Mouse (Mus musculus) embryonic facial prominence, embryonic 14.5 days (tissue): Measurements from ENCODE around the gene Map3k6. TPM values are rescaled to one million over a fixed set of nuclear protein-coding genes. Genes with fewer than 3 reads are reported as not detected.
A peak's percentile ranks its signal among the peaks of the same experiment; 100 is the strongest.

Source experiments
- ATAC-seq: fragments of 200-750 bp; cut with Nextera tagmentation; 2 replicates; pipeline ENCODE4 v1.8.0; 2017; ENCODE audit warnings: low read depth, moderate number of reproducible peaks, moderate TSS enrichment
- DNase-seq: peaks from one replicate; pipeline ENCODE4 v3.0.0-alpha.2; 2015; ENCODE audit warnings: low spot score
- H3K27ac ChIP-seq: fragments of 300-500 bp; sonication (generic); replicated peaks from 2 replicates; pipeline ENCODE4 v1.5.1; 2014; ENCODE audit warnings: low read depth, mild to moderate bottlenecking, low read length, moderate library complexity
- H3K27me3 ChIP-seq: fragments of 300-500 bp; sonication (generic); replicated peaks from 2 replicates; pipeline ENCODE4 v1.6.1; 2014; ENCODE audit warnings: low read length; ENCODE audit not compliant: control insufficient read depth, insufficient read depth
- H3K36me3 ChIP-seq: fragments of 300-500 bp; sonication (generic); 2 replicates; pipeline ENCODE4 v1.6.1; 2014; ENCODE audit warnings: low read length, mixed read lengths; ENCODE audit not compliant: control insufficient read depth, insufficient read depth
- H3K4me1 ChIP-seq: fragments of 300-500 bp; sonication (generic); 2 replicates; pipeline ENCODE4 v1.6.1; 2014; ENCODE audit warnings: antibody characterized with exemption, low read length; ENCODE audit not compliant: control insufficient read depth, insufficient read depth
- H3K4me2 ChIP-seq: fragments of 300-500 bp; sonication (generic); 2 replicates; pipeline ENCODE4 v1.6.1; 2014; ENCODE audit warnings: low read depth, mild to moderate bottlenecking, low read length, moderate library complexity, mixed read lengths
- H3K4me3 ChIP-seq: fragments of 300-500 bp; sonication (generic); 2 replicates; pipeline ENCODE4 v1.5.1; 2014; ENCODE audit warnings: low read depth, mild to moderate bottlenecking, low read length
- H3K9ac ChIP-seq: fragments of 300-500 bp; sonication (generic); 2 replicates; pipeline ENCODE4 v1.6.1; 2014; ENCODE audit warnings: low read depth, mild to moderate bottlenecking, low read length, moderate library complexity, mixed read lengths
- H3K9me3 ChIP-seq: fragments of 300-500 bp; sonication (generic); 2 replicates; pipeline ENCODE4 v1.6.1; 2016; ENCODE audit warnings: low read length; ENCODE audit not compliant: control insufficient read depth
- WGBS: fragments of 180-500 bp; shearing (Covaris S2); extraction: QIAGEN DNeasy Blood & Tissue Kit; methylation state at CpG from one replicate; pipeline ENCODE4 v1.1.7; 2014; 5-methylcytosine and 5-hydroxymethylcytosine counted together
- polyA plus RNA-seq: library from polyadenylated mRNA; unstranded; fragments of >200 nt; fragmentation: Nextera tagmentation; extraction: Ambion mirVana; gene quantifications from 2 replicates; pipeline ENCODE4 v1.2.1, GENCODE M21; 2014

Map3k6 gene
- 6.0 and 7.9 TPM in 2 replicates for polyA plus RNA-seq

DNA sequence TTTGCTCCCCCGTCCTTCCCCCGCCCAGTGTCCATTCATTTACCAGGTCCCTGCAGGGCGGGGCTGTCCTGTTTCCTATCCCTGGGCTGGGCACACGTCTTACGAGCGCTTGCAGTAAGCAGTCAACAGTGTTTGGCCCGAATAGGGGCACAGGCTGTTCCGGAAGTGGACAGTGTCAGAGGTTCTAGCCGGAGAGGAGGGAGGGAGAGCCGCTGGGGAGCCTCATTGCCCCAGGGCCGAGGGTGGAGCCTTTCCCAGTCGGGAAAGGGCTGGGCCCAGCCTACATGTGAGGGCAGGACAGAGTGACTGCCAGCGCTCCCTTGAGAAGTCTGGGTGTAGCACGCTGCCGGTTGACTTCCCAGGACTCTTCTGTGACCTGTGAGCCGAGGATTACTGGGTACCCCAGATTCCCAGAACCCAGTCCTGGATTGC lies at the start of gene Map3k6:
Gene Map3k6, plus strand, starts transcription at position 329 of the 432 bp plus-strand sequence.
- peak; percentile 43 for DNase-seq
- ATAC-seq: peak; percentile 24; the same call in 1 of the 2 replicates
- H3K4me2 ChIP-seq: peak within 1 kb of the TSS; percentile 94

DNA sequence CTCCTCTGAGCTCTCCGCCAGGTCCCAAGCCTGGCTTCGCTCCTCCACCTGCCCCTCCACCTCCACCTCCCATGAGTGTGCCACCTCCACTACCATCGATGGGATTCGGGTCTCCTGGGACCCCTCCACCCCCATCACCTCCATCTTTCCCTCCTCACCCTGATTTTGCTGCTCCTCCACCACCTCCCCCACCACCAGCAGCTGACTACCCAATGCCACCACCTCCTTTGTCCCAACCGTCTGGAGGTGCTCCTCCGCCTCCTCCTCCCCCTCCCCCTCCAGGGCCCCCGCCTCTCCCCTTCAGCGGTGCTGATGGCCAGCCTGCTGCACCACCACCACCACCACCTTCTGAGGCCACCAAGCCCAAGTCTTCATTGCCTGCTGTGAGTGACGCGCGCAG lies 46.1 kb upstream of the Map3k6 start:
- Histone ChIP-seq H3K4me1 (peaks cover 30% of the 10 kb centered on the region), H3K27me3 (no peaks in the 10 kb centered on the region), H3K4me3 (no peak overlapping the region), H3K27ac (no peak overlapping the region), H3K4me2 (no peak overlapping the region), H3K9me3 (no peaks in the 10 kb centered on the region), H3K9ac (no peak overlapping the region), H3K36me3 (peaks cover 78% of the 10 kb centered on the region)
- DNase-seq: no peak
- ATAC-seq: no peak
- WGBS: 84% methylated on average over 11 of the region's 11 CpGs

More for the DNA sequence above, at the start of gene Map3k6:
- peaks cover 10% of the 10 kb centered on the region for H3K4me1 ChIP-seq
- H3K36me3 ChIP-seq: no peaks in the 10 kb centered on the region
- H3K4me3 ChIP-seq: peak within 1 kb of the TSS; percentile 66
- peak within 1 kb of the TSS; percentile 79 for H3K9ac ChIP-seq
- peak within 1 kb of the TSS; percentile 67; the same call in 1 of the 2 replicates for H3K27ac ChIP-seq
- H3K27me3 ChIP-seq: peaks cover 29% of the 10 kb centered on the region
- 9% methylated on average over 16 of the region's 16 CpGs for WGBS
- H3K9me3 ChIP-seq: no peaks in the 10 kb centered on the region

DNA sequence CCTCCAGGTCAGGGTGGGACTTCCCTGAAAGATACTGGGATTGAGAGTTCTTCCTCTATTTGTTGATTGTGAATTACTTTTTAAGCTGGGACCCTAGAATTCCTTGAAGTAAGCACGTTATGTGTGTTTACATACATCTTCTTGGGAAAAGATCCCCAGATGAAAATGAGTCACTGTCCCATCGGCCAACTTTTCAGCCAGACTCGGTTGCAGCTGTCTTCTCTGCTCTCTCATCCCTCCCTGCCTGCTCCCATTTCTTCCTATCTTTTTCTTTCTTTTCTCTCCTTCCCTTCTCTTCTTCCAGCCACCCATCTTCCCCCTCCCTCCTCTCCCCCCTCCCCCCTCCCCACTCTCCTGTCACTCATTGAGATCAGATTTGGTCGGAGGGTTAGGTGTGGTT lies 45.6 kb upstream of the Map3k6 start:
- Histone ChIP-seq H3K27me3 (no peaks in the 10 kb centered on the region), H3K9ac (no peak overlapping the region), H3K27ac (no peak overlapping the region), H3K9me3 (no peaks in the 10 kb centered on the region), H3K4me3 (no peak overlapping the region), H3K36me3 (peaks cover 72% of the 10 kb centered on the region), H3K4me2 (no peak overlapping the region), H3K4me1 (peaks cover 36% of the 10 kb centered on the region)
- ATAC-seq (no peak), DNase-seq (no peak)
- WGBS: 60% methylated on average over 4 of the region's 4 CpGs

DNA sequence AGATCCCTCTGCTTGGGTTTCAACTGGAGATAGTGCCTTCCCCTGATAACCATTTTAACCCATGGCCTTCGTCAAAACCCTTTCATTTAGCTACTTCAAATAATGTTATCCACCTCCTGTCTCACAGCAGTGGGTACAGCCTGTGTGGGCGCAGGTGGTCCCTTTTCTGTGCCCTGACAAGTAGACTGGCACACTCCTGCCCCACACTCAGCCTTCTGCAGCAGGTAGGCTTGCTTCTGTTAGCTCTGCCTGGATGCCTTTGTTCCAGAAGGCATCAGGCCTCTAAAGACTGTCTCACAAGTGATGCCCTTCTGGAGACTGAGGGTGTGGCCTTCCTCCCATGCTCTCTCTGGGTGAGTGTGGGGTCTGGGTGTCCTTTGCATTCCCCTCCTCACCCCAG lies 44.5 kb upstream of the Map3k6 start:
- peaks cover 61% of the 10 kb centered on the region for H3K36me3 ChIP-seq
- H3K4me2 ChIP-seq: no peak overlapping the region
- 93% methylated on average over 2 of the region's 2 CpGs for WGBS
- 0 out of 2 replicates have a peak overlapping the region, but pooled peaks have one; percentile 77 for H3K27ac ChIP-seq
- peaks cover 46% of the 10 kb centered on the region for H3K4me1 ChIP-seq
- DNase-seq (no peak), ATAC-seq (no peak)
- H3K9me3 ChIP-seq: no peaks in the 10 kb centered on the region
- H3K4me3 ChIP-seq: no peak overlapping the region
- no peak overlapping the region for H3K9ac ChIP-seq
- no peaks in the 10 kb centered on the region for H3K27me3 ChIP-seq

DNA sequence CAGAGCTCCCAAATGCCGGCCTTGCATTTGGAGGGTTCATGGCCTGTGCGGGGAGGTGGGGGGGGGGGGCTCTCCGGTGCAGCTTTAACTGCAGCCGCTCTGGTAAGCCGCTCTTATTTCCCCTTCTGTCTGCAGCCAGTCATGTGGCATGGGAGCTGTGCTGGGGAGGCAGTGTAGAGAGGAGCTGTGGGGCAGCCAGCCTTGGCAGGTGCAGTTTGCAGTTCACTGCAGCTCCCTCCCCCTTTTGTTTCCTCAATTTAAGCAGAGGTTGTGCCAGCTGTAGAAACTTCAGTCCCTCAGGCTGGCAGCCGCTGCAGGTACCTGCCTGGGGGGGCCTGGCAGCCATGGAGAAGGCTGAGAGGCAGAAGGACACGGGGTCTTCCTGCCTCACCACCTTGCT lies 43.8 kb upstream of the Map3k6 start:
- Histone ChIP-seq H3K27ac (peak overlapping the region; percentile 77), H3K27me3 (no peaks in the 10 kb centered on the region), H3K9ac (no peak overlapping the region), H3K9me3 (no peaks in the 10 kb centered on the region), H3K4me2 (no peak overlapping the region), H3K4me1 (peaks cover 50% of the 10 kb centered on the region), H3K36me3 (peaks cover 54% of the 10 kb centered on the region), H3K4me3 (no peak overlapping the region)
- ATAC-seq (0 out of 2 replicates have a peak, but pooled peaks have one; percentile 28), DNase-seq (peak; percentile 63)
- WGBS: 25% methylated on average over 6 of the region's 7 CpGs

DNA sequence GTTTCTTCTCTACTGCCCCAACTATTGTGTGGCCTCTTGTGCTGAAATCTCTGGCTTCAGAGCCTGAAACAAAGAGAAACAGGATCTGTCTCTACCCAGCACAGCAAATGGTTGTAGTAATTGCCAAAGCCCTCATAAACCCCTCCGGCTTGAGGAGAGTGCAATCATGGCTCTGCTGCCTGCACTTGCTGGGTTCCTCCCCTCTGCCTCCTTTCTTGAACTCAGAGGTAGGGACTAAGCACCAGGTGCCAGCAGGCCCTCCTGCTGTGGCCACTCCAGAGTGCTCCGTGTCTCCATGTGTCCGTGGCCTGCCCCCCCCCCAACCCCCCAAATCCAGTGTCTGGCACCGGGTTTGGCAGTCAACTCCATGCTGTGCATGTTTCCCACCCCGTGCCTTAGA lies 43.3 kb upstream of the Map3k6 start:
- ATAC-seq (peak; percentile 5; the same call in 1 of the 2 replicates), DNase-seq (peak; percentile 67)
- Histone ChIP-seq H3K4me2 (no peak overlapping the region), H3K36me3 (peaks cover 49% of the 10 kb centered on the region), H3K27ac (peak overlapping the region; percentile 77), H3K4me3 (no peak overlapping the region), H3K9ac (0 out of 2 replicates have a peak overlapping the region, but pooled peaks have one; percentile 0), H3K4me1 (peaks cover 50% of the 10 kb centered on the region), H3K27me3 (no peaks in the 10 kb centered on the region), H3K9me3 (no peaks in the 10 kb centered on the region)
- WGBS: 25% methylated on average over 5 of the region's 5 CpGs

DNA sequence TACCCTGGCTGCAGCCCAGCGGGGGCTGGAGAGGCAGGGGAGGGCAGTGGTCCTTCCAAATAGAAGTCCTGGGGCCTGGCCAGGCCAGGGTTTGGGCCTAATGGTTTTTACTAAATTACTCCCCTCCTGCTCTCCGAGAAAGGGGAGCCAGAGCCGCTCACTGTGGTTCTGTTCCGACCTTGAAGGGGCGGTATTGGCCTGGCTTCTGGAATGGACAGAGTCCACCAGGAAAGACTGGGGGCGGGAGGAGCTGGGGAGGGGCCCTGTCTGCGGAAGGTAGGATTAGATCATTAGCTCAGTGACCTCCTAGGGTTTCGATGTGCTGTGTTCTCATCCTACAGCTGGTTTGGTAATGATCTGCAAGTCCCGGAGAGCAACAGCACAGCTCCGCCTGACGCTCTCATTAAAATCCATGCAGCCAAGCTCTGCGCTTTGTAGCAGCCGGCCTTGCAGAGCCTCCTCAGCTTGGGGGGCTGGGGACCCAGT lies 42.8 kb upstream of the Map3k6 start:
- Histone ChIP-seq H3K4me1 (peaks cover 50% of the 10 kb centered on the region), H3K4me3 (no peak overlapping the region), H3K36me3 (peaks cover 44% of the 10 kb centered on the region), H3K9ac (0 out of 2 replicates have a peak overlapping the region, but pooled peaks have one; percentile 0), H3K27ac (peak overlapping the region; percentile 77), H3K27me3 (no peaks in the 10 kb centered on the region), H3K4me2 (no peak overlapping the region), H3K9me3 (no peaks in the 10 kb centered on the region)
- peak; percentile 32; the same call in 1 of the 2 replicates for ATAC-seq
- DNase-seq: peak; percentile 82
- WGBS: 19% methylated on average over 13 of the region's 13 CpGs

DNA sequence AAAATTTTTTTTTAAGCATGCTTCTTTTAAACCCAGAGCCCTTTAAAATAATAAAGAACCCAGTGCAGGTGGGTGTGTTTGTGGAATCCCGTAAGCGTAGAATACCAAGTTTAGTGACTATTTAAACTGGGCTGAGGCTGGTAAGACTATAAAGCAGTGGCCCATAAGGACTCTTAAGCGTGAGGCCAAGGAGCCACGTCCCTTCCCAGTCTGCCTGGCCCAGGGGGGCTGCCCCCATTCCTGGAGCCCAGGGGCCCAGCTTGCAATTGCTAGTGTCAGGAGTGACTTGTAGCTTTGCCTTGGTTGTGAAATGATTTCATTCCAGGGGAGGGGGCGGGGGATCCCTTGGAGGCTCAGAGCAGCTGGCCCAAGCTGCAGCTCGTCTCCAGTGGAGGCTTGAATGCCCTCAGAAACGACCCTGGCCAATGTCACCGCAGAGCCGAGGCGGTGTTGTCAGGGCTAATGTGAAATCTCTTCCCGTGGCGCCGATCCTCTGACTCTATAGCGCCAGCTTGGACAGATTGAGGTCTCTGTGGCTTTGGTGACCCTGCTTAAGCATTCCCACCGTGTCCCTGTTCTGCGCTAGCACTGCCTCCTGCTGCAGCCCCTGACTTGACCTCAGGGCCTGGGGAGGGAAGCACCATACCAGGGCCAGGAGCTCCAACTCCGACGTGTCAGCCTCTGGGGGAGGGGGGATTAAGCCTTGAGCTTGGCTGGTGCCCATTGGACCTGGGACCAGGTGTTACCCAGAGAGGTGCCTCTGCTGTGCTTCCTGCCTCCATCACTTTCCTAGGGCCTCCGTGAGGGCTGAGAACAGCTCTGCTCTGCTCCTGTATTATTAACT lies 42.1 kb upstream of the Map3k6 start:
- no peak overlapping the region for H3K4me2 ChIP-seq
- peaks cover 50% of the 10 kb centered on the region for H3K4me1 ChIP-seq
- peak overlapping the region; percentile 77 for H3K27ac ChIP-seq
- ATAC-seq: no peak
- H3K27me3 ChIP-seq: no peaks in the 10 kb centered on the region
- H3K36me3 ChIP-seq: peaks cover 37% of the 10 kb centered on the region
- no peak overlapping the region for H3K9ac ChIP-seq
- H3K9me3 ChIP-seq: no peaks in the 10 kb centered on the region
- WGBS: 27% methylated on average over 18 of the region's 19 CpGs
- DNase-seq: peak; percentile 64
- no peak overlapping the region for H3K4me3 ChIP-seq
